Mouse (Mus musculus): Measurements from ENCODE around the gene Riiad1.

- no peak for TF ChIP-seq CTCF (IDR thresholded peaks at IDR 0.05; ENCODE audit: low read depth)
- TF ChIP-seq EP300 (optimal IDR thresholded peaks at IDR 0.05), result no peak
These were observed 2.7 kb downstream of the Riiad1 start for GRCm38 (mm10) chr3:94477444-94477843.

Measured in stomach, postnatal 0 days (tissue).